Mouse (Mus musculus): ENCODE measurements around the gene Gm21973. TPM values are rescaled to one million over a fixed set of nuclear protein-coding genes. Genes with fewer than 3 reads are reported as not detected.

The Gm21973 gene
- polyA plus RNA-seq, 1 experiment from 2014 or later, result not detected

- no peaks in the 10 kb centered on the region for H3K36me3 ChIP-seq (ENCODE audit: control insufficient read depth, insufficient read depth, low read length)
- no peak overlapping the region for H3K4me2 ChIP-seq
- H3K9ac ChIP-seq (ENCODE audit: low read depth, low read length), result no peak overlapping the region
- DNase-seq (ENCODE audit: low spot score), result no peak
- no peaks in the 10 kb centered on the region for H3K4me1 ChIP-seq (replicated peaks; ENCODE audit: control insufficient read depth, insufficient read depth, low read length)
- no peaks in the 10 kb centered on the region for H3K27me3 ChIP-seq (replicated peaks; ENCODE audit: control insufficient read depth, insufficient read depth, low read length)
- no peak overlapping the region for H3K4me3 ChIP-seq (ENCODE audit: low read depth, low read length)
- no peak overlapping the region for H3K27ac ChIP-seq (ENCODE audit: low read depth, low read length)
- H3K9me3 ChIP-seq (ENCODE audit: control insufficient read depth, low read length), result no peaks in the 10 kb centered on the region
- 46% methylated on average over 7 of the region's 7 CpGs for WGBS
- ATAC-seq (replicated peaks; ENCODE audit: low FRiP score), result no peak
Observed at GRCm38 (mm10) chr15:10421138-10421784, 96.1 kb downstream of the Gm21973 start.

GRCm38 (mm10) chr15:10421785-10422144 lies 96.6 kb downstream of the Gm21973 start:
- ATAC-seq (replicated peaks; ENCODE audit: low FRiP score) (no peak), DNase-seq (ENCODE audit: low spot score) (no peak)
- Histone ChIP-seq H3K36me3 (ENCODE audit: control insufficient read depth, insufficient read depth, low read length) (no peaks in the 10 kb centered on the region), H3K9me3 (ENCODE audit: control insufficient read depth, low read length) (no peaks in the 10 kb centered on the region), H3K4me1 (replicated peaks; ENCODE audit: control insufficient read depth, insufficient read depth, low read length) (no peaks in the 10 kb centered on the region), H3K4me2 (no peak overlapping the region), H3K9ac (ENCODE audit: low read depth, low read length) (no peak overlapping the region), H3K4me3 (ENCODE audit: low read depth, low read length) (no peak overlapping the region), H3K27me3 (replicated peaks; ENCODE audit: control insufficient read depth, insufficient read depth, low read length) (no peaks in the 10 kb centered on the region), H3K27ac (ENCODE audit: low read depth, low read length) (no peak overlapping the region)
- 84% methylated on average over 1 of the region's 1 CpGs for WGBS

Other genes starting within 250 kb of the Gm21973 start
- 0.19 and 0.33 TPM in 2 replicates for gene Prlr, start 148.1 kb upstream of the Gm21973 start, polyA plus RNA-seq (2014; fragmentation: Nextera tagmentation; extraction: Ambion mirVana)
- gene Agxt2, start 33.2 kb downstream of the Gm21973 start, polyA plus RNA-seq (2014; fragmentation: Nextera tagmentation; extraction: Ambion mirVana), result 4.3 and 5.6 TPM in 2 replicates
- 17.4 and 17.8 TPM in 2 replicates for gene Dnajc21, start 145.1 kb downstream of the Gm21973 start, polyA plus RNA-seq (2014; fragmentation: Nextera tagmentation; extraction: Ambion mirVana)
- gene Brix1, start 160.6 kb downstream of the Gm21973 start, polyA plus RNA-seq (2014; fragmentation: Nextera tagmentation; extraction: Ambion mirVana), result 168 and 179 TPM in 2 replicates
- 42.4 and 43.2 TPM in 2 replicates for gene Rad1, start 160.6 kb downstream of the Gm21973 start, polyA plus RNA-seq (2014; fragmentation: Nextera tagmentation; extraction: Ambion mirVana)
- not detected in 2 replicates for gene Ttc23l, start 233.3 kb downstream of the Gm21973 start, polyA plus RNA-seq (2014; fragmentation: Nextera tagmentation; extraction: Ambion mirVana)

Measured in liver, embryonic 11.5 days (tissue).